Mouse (Mus musculus) spleen, postnatal 4 days (tissue): ENCODE data around the gene Cbx8.
A peak's percentile ranks its signal among the peaks of the same experiment; 100 is the strongest.

ENCODE experiments used
- DNase-seq, 2 experiments: peaks; one replicate each; pipeline ENCODE4 v3.0.0; 2022; ENCODE audit warnings: low spot score in 2 of 2

Cbx8 gene

DNA sequence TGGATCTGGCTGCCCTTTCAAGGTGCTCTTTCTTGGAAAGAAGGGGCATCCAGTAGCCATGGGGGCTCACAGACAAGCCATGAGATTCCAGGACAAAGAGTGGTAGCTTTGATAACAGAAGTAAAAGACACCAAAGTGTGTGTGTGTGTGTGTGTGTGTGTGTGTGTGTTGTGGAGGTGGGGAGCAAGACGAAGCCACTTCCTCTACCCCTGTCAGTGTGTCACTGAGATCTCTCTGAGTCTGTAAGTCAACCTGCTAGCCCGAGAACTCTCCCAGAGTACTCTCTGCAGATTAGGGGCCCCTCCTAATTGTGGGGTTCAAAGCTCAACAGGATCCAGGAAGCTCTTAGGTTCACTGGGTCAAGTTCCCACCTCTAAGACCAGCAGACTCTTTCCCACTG is 9.6 kb upstream of the Cbx8 start:
- DNase-seq = no peak

DNA sequence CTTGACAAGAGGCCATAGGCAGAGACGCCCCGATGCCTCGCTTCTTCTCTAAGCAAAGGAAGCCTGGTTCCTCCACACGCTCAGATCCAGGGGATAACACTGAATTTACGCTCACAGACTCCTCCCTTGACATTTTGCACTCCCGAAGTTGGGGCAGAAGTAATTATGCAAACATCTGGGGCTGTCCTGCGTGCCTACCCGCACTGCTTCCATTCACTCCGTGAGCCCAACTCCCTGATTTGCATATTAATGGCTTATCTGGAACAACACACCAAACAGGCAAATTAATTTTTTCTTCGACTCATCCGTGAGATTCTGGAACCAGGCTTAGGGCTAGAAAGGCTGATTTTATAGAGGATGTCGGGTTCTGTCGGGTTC is 7.4 kb upstream of the Cbx8 start:
- no peak for DNase-seq

DNA sequence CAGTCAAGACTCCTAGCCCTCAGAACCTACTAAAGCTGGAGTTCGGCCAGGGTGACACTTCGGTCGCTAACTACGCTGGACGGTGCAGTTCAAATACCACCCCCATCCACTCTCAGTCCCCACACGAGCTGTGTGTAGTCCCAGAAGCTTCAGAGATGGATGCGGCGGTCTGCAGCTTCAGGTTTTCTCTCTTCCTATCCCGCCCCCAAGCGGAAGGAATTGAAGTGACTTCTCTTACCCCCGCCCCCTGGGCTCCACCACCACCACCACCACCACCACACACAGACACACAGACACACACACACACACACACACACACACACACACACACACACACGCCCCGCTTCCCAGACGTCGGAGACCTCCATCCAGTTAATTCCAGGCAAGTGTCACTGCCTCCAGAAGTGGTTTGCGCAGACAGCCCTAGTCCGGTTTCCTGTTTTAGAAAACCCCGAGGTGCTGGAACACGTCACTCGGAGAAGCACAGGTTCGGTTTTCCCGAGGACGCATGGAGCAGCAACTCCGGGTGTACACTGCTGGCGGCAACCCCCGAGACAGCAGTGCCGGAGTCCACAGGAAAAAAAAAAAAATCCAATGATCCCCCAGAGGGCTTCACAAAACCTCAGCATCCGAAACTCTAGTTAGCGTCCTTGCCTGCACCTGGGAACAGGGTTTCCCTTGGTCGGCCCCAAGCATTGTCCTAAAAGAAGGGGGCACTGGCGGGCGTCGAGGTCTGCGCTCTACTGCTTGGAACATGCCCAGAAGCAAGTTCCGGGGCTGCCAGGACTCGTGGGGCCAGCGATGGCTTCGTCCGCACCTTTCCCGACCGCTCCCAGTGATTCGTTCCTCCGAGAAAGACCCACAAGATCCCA is 6.7 kb upstream of the Cbx8 start:
- no peak for DNase-seq

DNA sequence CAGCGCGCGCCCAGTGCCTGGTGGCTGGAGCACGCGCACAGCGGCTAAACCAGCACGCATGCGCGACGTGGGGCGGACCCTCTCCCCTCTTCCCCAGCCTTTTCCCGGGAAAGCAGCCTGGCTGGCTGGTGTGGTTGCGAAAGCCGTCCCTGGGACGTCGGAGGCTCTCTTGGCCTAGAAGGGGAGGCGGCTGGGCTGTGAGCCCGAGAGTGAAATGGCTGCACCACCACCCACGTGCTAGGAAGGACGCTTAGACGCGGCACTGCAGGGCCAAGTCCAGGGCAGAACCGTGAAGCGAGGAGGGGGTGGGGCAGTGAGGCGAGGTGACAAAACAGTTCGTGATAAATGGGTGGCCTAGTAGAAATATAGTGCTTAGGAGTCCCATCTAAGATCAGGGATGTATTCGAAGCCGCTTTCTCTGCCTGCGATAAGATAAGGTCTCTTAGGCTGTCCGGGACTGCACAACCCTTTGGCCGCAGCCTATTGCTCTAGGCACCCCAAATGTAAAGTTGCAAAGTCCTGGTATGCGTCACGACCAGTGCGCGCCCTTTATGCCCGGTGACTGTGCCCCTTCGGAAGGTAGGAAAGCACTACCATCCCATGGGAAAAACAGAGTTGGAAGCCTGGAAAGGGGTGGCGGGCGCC is 6.0 kb upstream of the Cbx8 start:
- peak in 1 of 2 experiments; percentile 66 for DNase-seq

DNA sequence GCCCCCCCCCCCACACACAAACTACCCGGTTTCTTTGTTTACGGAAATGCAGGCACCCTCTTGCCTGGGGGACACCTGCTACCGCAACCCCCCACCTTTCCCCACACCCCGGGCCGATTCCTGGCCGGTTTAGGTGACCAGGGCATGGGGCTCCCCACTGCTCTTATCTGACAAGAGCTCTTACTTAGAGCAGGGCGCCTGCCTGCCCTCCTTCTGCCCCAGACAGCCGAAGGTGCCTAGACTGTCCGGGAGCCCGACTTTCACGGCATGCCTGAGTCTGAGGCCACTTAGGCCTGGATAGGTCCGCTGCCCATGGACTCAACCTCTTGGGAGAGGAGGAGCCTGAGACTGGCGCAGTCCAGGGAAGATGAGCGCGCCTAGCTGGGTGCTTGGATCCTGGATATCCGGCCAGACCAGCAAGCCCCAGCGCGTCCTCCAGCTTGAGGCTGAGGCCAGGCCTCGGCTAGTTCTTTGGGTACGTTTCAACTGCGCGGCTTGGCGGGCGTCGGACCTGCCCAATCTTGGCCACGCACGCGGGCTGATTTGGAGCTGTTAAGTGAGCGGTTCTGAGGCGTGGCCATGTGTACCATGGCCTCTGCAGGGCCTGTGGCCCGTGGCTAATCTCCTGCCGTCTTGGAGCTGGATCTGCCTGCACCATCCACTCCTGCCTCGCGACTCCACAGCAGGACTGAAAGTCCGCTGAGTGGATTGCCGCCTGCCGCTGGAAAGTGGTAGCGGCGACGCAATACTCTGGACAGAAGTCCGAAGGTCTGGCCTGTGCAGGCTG is 4.0 kb upstream of the Cbx8 start:
- DNase-seq = no peak

DNA sequence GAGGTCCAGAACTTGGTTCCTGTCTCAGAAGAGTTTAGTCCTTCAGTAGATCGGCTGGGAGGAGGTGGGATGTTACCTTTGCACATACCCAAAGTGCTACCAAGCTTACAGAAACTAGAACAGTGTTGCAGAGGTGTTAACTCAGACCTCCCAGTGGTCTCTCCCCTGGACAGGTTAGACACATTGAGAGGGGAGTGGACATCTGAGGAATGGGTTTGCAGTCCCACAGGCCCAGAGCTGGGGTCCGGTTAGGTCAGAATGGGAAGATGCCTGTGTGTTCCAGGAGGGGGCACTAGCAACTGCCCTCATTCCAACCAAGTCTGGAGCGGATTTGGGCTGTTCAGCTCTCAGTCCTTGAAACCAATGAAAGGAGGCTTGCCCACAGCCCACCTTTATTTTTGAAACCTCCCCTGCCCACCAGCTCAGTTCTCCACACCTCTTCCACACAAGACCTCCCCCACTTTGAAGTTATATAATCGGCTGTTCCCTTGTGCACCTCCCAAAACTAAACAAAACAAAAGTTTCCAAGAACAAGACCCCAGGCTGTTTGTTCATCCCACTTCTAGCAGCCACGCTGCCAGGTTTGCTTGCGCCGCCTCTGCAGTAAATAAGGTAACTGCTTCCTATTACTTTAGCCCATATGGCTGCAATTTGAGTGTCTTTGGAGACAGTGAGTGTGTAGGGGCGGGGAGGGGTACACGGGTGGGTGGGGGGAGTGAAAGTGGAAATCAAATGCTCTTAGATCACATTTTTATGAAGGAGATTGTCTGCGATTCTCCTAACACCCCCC is 3.2 kb upstream of the Cbx8 start:
- DNase-seq = no peak

DNA sequence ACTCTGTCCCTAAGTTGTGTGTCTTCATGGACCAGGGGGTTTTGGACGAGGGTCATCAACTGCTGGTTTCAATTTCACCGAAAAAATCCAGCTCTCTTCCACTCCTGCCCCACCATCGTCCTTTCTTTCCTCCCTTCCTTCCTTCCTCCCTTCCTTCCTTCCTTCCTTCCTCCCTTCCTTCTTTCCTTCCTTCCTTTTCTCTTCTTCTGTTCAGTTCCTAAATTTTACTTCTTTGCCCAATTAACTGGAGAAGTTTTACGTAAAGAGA is 2.4 kb upstream of the Cbx8 start:
- DNase-seq = no peak

DNA sequence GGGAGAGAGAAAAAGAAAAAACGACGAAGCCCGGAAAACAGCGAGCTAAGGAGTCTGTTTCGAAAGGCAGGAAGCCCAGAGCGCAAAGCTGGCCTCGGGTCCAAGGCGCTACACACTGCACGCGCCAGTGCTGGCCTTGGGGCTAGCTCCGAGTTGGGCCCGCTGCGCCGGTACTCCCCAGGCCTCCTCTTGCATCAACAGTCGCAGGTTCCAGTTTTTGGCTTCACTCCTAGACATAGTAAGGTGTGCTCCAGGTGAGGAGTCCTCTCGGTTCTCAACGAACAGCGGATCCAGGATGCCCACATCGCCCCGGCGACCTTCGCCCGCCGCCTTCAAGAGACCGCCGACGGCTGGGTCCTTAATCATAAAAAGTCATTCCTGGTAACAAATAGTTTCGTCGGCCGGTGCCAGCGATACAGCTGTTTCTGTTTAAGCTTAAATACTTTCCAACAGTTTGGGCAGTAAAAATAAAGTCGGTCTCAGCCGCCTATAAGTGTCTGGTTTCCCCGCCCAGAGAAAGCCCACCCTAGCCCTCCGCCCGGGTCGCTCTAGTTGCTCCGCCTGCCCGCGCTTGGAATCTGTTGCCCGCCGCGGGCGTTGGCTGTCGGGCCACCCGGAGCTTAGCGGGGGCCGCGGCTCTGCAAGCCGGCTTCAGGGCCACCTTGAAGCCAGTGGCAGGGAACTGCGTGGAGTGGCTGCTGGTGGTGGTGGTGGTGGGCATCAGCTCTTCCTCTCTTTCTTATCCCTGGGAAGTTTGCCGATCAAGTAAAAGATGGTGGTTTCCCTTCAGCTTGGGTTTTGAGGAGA is 1.9 kb upstream of the Cbx8 start:
- DNase-seq = no peak

DNA sequence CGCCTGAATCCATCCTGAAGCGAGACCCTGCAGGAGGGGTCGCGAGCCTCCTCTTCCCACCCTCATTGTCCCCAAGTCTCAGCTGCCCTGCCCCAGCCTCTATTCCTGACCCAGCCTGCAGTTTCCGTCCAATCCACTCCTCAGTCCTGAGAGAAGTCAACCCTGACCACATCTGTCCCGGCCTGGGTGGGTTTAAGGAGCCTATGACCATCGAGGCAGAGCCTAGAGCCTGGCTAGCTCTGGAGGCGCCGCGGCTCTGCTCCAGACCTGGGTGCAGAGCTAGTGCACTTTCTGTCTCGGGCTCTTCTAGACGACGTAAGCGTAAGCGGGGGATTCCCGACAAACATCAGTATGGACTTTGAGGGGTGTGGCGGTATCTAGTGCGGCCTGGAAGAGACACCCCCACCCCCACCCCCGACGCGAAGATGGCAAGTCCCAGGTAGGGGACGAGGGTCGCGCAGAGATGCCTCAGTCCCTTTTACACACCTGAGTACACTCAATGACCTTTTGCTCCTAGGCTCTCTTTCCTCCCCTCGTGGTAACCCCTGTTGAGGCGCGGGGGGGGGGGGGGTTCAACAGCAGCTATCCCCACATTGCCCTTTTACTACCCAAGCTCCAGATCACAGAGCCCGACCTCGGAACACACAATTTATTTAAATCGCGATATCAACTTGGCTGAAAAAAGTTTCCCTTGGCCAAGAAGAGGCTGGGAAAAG is 1.1 kb upstream of the Cbx8 start:
- no peak for DNase-seq

DNA sequence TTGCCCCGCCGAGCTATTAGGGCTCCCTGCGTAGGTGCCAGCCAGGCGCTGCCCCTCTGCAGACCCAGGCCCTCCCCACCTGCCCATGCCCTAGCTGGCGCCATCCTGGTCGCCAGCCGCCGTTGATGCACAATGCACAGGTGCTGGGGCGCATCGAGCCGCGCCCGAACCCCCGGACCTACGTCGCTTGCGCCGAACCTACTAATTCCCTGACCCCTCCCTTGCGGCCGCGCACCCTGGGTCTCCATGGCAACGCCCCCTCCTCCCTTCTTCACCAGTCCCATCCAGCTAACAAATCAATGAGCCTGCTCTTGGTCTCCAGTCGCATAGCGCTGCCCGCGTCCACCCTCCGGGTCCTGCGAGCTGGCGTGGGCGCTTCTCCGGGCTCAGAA is 552 bp upstream of the Cbx8 start:
- no peak for DNase-seq

DNA sequence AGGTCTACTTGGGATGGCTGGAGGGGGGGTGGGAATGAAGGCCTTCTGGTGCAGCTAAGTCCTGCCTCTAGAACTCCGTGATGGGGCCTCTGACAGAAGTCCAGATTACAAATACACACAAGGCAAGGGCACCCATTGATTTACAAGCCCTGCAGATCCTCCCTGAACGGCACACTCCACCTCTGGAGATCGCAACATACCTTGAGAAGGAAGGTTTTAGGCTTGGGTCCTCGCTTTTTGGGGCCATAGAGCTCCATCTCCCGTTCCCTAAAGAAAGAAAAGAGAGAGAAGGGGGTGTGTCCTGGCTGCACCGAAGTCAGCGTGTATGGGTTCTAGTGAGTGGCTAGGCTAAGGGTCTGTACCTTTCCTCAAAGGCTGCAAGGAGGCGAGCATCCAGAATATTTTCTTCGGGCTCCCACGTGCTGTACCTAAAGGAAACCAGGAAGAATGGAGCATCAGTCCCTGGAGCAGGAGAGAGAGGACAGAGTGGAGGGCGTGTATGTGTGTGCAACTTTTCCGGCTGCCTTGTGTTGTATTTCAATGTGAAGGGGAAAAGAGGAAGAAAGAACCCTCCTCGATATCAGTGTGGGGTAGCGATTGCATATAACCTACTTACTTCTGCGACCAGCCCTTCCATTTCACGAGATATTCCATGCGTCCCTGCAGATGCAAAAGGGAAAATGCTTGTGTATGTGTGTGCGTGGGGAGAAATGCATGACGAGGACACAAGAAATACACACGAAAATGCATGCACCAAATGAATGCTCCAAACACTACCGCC is 847 bp downstream of the Cbx8 start:
- peak in 1 of 2 experiments; percentile 59 for DNase-seq

DNA sequence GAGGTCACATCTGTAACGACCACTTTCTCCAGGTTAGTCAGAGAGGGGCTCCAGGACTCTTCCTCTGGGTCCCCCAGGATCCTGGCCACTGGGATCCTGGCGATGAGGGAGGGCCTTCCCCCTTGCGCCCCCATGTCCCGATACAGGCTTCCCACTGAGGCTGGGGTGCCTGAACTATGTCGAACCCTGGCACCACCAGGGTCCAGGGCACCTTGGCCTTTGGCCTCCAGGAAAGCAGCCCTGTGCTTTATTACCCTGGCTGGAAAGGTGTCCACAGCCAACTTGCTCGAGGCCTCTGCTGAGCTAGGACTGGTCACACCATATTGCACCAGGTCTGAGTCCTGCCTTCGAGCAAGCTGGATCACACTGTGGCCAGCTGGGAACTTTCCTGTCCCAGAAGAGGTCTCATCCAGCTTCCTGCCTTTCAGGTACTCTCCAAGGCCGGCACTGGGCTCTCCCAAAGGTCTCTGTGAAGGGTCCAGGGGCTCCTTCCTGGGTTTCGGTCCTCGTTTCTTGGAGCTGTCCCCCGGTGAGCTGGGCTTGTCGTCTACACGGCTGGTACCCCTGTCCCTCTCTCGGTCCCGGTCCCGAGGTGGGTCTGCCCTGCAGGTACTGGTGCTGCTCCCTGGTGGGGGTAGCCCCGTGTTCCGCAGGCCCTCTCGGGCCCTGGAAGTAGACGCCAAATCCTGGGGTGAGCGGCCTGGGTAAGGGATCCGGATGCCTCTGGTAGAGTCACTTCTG is 1.9 kb downstream of the Cbx8 start:
- DNase-seq = peak in 1 of 2 experiments; percentile 69

DNA sequence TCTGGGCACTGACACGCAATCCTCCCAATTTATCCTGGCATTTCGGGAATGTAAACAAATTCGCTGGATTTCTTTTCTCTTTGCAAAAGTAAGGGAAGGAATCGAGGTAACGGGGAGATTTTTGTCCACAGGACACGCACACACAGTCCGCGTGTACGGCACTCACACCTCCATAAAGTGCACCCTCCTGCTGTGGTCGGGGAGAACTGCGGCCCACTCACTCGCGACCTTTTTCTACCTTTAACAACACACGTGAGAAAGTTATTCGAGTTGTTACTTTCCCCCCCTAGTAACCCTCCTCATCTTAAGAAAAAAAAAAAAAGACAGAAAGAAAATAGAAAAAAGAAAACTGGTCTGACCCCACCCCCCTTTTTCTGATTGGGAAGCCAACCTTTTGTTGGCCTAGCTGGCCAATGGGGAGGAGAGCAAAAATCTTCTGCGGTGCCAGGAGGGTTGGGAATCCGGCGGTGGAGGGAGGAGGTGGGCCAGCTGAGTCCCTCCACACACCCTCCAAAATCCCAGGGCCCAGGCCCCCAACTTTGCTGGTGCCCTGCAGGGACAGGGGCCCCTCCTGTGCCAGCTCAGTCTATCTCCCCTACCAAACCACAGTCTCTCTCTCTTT is 2.9 kb downstream of the Cbx8 start:
- DNase-seq = no peak

DNA sequence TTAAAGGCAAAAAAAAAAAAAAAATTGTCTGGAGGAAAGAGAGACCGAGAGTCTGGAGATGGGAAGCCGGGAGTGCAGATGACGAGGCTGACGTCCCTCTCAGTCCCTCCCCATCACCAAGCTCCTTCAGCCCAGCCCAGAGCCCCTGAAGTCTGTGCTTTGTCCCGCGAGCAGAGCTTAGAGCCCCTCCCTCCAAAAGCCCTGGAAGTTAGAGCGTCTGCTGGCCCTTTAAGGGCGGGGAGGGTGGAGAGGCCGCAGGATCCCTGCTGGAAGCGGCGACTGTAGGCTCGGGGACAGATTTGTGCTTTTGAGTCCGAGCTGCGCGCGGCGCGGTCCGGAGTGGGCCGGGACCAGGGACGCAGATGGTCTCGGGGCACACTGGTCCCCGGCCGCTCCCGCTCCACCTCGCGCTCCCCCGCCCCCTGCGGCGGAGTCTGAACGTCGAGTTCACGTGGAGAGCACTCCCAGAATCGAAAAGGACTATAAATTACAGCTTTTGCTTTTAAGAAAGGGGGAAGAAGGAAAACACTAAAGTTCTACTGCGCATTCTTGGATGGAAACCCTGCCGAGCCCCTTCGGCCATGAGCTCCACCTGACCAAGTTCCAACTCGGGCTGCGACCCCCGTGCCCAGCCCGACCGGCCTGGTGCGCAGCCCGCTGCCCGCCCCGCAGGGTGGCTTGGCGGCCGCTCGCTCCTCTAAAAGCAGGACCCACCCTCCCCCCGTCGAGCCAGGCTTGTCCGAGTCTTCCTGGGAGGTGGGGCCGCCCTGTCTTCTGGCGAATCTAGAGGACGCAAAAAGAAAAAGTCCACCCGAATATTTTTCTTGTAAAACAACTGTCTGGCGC is 3.6 kb downstream of the Cbx8 start:
- DNase-seq = no peak

DNA sequence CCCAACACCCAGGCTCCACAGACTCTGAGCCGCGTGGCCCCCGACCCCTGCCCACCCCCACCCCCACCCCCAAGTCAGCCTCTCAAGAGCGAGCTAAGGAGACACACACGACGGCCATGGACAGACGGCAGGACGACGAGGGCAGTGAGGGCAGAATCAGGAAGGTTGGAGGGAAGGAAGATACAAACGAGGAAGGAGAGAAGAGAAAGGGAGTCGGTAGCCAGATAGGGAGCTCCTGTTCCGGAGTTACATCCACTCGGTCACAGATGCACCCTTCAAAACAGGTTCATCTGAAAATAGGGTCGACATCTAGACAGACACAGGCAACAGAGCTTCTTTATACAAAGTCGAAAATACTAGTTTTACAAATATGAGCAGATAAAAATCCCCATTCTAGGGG is 4.3 kb downstream of the Cbx8 start:
- DNase-seq = no peak

DNA sequence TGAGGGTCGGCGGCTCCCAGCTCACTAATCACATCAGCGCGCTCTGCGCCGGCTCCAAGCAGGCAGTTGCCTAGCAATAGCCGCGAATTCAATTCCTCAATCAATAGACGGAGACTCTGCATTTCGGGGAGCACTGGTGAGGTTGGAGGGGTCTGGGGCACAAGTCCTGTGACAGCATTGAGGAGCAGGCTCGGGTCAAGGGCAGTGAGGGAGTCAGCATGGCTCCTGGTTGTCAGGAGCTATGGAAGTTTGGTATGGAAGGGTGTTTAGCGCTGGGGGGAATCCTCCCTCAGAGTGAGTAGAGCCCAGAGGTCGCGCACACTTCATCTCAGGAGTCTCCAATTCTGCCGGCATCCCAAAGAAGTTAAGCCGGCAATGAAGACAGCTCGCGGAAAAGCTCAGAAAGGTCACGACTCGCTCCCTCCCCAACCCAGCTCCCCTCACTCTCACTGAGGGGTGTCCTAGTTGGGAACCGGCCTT is 5.0 kb downstream of the Cbx8 start:
- no peak for DNase-seq

DNA sequence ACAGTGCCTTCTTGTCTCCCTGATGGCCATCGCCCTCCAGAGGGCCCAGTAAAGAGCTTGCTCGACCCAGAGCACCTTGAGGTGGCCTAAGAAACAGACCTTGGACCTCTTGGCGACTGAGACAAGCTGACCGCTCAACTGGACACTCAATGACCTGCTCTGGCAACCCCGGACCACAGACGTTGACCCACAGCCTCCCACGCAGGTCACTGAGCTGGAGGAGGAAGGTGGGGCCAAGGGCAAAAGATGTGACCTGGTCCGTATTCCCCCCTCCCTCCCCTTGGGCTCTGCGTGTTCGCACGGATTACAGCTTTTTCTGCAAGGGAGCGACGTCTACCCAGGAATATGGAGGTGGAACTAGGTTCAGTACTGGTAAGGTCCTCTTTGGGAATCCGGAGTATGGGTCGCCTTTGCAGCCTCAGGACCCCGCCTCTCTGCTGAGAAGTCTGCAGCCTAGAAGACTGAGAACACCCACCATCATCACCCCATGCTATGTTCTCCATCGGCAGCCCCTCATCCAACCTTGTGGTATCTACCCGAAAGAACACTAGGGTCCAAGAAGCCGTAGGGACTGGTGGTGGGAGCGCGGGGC is 5.6 kb downstream of the Cbx8 start:
- DNase-seq = no peak
